Mouse (Mus musculus) kidney, postnatal 0 days (tissue): ENCODE measurements around the gene Klrc1. TPM values are rescaled to one million over a fixed set of nuclear protein-coding genes. Genes with fewer than 3 reads are reported as not detected.
"Not testable (repeated sequence)": the region's sequence is repeated elsewhere in the genome, so short reads cannot be mapped to it uniquely, and the experiment has no call there.

ENCODE experiments used
- ATAC-seq: fragments of 200-750 bp; cut with Nextera tagmentation; replicated peaks from 2 replicates; pipeline ENCODE4 v1.8.0; 2017; ENCODE audit warnings: low read depth, moderate number of reproducible peaks, moderate TSS enrichment, moderate library complexity; ENCODE audit not compliant: low FRiP score
- DNase-seq: peaks from one replicate; pipeline ENCODE4 v3.0.0-alpha.2; 2016; ENCODE audit warnings: low spot score
- H3K27ac ChIP-seq: fragments of 300-500 bp; sonication (generic); 2 replicates; pipeline ENCODE4 v1.5.1; 2014; ENCODE audit warnings: mild to moderate bottlenecking
- H3K27me3 ChIP-seq: fragments of 300-500 bp; sonication (generic); 2 replicates; pipeline ENCODE4 v1.6.1; 2014; ENCODE audit warnings: low read length, mixed read lengths; ENCODE audit not compliant: insufficient read depth
- H3K36me3 ChIP-seq: fragments of 300-500 bp; sonication (generic); 2 replicates; pipeline ENCODE4 v1.6.1; 2014; ENCODE audit warnings: low read length, mixed read lengths; ENCODE audit not compliant: insufficient read depth
- H3K4me1 ChIP-seq: fragments of 300-500 bp; sonication (generic); replicated peaks from 2 replicates; pipeline ENCODE4 v1.6.1; 2014; ENCODE audit warnings: antibody characterized with exemption, low read length, mixed read lengths; ENCODE audit not compliant: insufficient read depth
- H3K4me2 ChIP-seq: fragments of 300-500 bp; sonication (generic); 2 replicates; pipeline ENCODE4 v1.6.1; 2014; ENCODE audit warnings: mild to moderate bottlenecking, low read length, moderate library complexity, mixed read lengths
- H3K4me3 ChIP-seq: fragments of 300-500 bp; sonication (generic); replicated peaks from 2 replicates; pipeline ENCODE4 v1.5.1; 2014; ENCODE audit warnings: low read depth, low read length
- H3K9ac ChIP-seq: fragments of 300-500 bp; sonication (generic); 2 replicates; pipeline ENCODE4 v1.6.1; 2014; ENCODE audit warnings: low read depth, low read length
- H3K9me3 ChIP-seq: fragments of 300-500 bp; sonication (generic); replicated peaks from 2 replicates; pipeline ENCODE4 v1.6.1; 2016; ENCODE audit warnings: low read length, inconsistent platforms, mixed read lengths
- CTCF ChIP-seq: IDR thresholded peaks from 2 replicates; pipeline ENCODE4 v1.5.1; 2016; ENCODE audit warnings: antibody characterized with exemption, low read depth, mild to moderate bottlenecking, moderate library complexity
- WGBS: fragments of 180-500 bp; shearing (Covaris S2); extraction: QIAGEN DNeasy Blood & Tissue Kit; methylation state at CpG from one replicate; pipeline ENCODE4 v1.1.7; 2014; 5-methylcytosine and 5-hydroxymethylcytosine counted together
- microRNA-seq: library from miRNA; unstranded; fragments of <30 nt; microRNA quantifications from one replicate; pipeline ENCODE4, GENCODE M21; 2016
- polyA plus RNA-seq: library from polyadenylated mRNA; unstranded; fragments of >200 nt; fragmentation: Nextera tagmentation; extraction: Ambion mirVana; gene quantifications from 2 replicates; pipeline ENCODE4 v1.2.1, GENCODE M21; 2015

Klrc1 gene
- polyA plus RNA-seq, 1 experiment from 2014 or later = not detected

DNA sequence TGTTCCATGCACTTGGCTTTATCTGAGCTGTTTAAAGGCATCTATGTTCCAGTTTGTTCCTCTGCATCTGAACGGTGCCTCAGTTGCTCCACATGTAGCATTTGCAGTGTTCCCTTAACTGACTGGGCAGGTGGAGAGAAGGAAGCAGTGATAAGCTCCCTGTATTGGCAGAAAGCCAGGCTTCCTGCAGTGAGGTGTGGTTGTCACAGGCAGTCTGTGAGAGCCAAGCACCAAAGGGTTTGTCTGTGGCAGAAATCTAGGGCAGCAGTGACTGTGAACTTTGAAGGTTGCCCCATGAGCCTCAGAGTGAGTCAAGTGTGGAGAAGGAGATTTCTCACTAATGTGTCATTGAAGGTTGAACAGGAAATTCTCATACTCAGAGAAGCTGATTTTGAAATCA is 1.6 kb upstream of the Klrc1 start:
- Histone ChIP-seq H3K27me3 (no peaks in the 10 kb centered on the region), H3K36me3 (no peaks in the 10 kb centered on the region), H3K4me1 (no peaks in the 10 kb centered on the region), H3K9ac (no peak overlapping the region), H3K27ac (no peak overlapping the region), H3K4me2 (no peak overlapping the region), H3K4me3 (no peak overlapping the region), H3K9me3 (no peaks in the 10 kb centered on the region)
- ATAC-seq (no peak; the same call in 1 of the 2 replicates), DNase-seq (no peak)
- 77% methylated on average over 1 of the region's 1 CpGs for whole genome bisulfite sequencing
- no peak for TF ChIP-seq CTCF

GRCm38 (mm10) chr6:129661301-129661700 is 17.5 kb downstream of the Klrc1 start:
- not testable (repeated sequence) for H3K4me1 ChIP-seq, H3K4me2 ChIP-seq, H3K9me3 ChIP-seq, H3K36me3 ChIP-seq, ATAC-seq, H3K9ac ChIP-seq, DNase-seq, H3K4me3 ChIP-seq, H3K27me3 ChIP-seq, H3K27ac ChIP-seq
- 86% methylated on average over 1 of the region's 3 CpGs for WGBS

DNA sequence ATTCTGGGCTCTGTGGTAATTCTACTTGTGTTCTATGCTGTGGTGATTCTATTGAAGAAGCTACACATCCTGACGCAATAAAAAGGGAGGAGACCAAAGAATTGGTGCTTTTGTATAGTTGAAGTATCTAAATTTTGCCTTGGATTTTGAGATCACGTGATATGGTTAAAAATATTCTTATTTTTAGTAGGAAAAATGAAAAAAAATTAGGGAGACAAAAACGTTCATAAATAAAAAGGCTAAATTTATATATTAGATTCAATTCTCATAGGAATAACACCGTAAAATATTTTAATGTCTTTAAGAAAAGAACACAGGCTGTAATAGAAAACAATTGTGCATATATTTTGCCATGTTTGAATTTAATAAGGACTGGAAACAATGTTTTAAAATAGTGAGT is 18.2 kb downstream of the Klrc1 start, which contains the start of gene Klrc2:
Gene Klrc2, minus strand, starts transcription at position 101 of the 400 bp plus-strand sequence.
- H3K4me1 ChIP-seq, H3K9ac ChIP-seq, H3K27me3 ChIP-seq, ATAC-seq, H3K9me3 ChIP-seq, H3K4me3 ChIP-seq, H3K36me3 ChIP-seq, H3K4me2 ChIP-seq, H3K27ac ChIP-seq, DNase-seq: not testable (repeated sequence)
- WGBS = 80% methylated on average over 4 of the region's 4 CpGs

DNA sequence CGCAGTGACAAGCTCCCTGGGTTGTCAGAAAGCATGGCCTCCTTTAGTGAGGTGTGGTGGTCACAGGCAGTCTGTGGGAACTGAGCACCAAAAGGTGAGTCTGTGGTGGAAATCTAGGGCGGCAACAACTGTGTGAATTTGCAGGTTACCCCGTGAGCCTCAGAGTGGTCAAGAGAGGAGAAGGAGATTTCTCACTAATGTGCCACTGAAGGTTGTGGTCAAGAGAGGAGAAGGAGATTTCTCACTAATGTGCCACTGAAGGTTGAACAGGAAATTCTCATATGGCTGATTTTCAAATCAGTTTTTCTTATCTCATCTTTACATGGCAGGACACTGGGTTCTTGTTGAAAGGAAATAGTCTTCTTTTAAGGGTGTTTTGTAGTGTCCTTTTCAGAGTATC is 34.7 kb downstream of the Klrc1 start:
- DNase-seq, ATAC-seq, H3K36me3 ChIP-seq, H3K4me1 ChIP-seq, H3K9ac ChIP-seq, H3K9me3 ChIP-seq, H3K4me3 ChIP-seq, H3K27me3 ChIP-seq, H3K27ac ChIP-seq, H3K4me2 ChIP-seq: not testable (repeated sequence)
- WGBS = no CpG with 5 or more reads among the region's 3 CpGs

DNA sequence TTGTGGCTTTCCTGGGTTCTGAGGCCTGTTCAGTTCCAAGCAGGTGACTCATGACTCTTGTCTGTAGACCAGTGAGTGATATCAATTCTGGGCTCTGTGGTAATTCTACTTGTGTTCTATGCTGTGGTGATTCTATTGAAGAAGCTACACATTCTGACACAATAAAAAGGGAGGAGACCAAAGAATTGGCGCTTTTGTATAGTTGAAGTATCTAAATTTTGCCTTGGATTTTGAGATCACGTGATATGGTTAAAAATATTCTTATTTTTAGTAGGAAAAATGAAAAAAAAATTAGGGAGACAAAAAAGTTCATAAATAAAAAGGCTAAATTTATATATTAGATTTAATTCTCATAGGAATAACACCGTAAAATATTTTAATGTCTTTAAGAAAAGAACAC is 35.5 kb downstream of the Klrc1 start, which contains the start of gene Klrc3:
Gene Klrc3, minus strand, starts transcription at position 101 of the 400 bp plus-strand sequence.
- H3K9me3 ChIP-seq, H3K27ac ChIP-seq, H3K36me3 ChIP-seq, H3K4me3 ChIP-seq, ATAC-seq, DNase-seq, H3K4me2 ChIP-seq, H3K9ac ChIP-seq, H3K27me3 ChIP-seq, H3K4me1 ChIP-seq: not testable (repeated sequence)
- 83% methylated on average over 3 of the region's 3 CpGs for WGBS

GRCm38 (mm10) chr6:129631046-129631445 is 47.7 kb downstream of the Klrc1 start:
- H3K9me3 ChIP-seq, H3K27ac ChIP-seq, H3K4me2 ChIP-seq, H3K36me3 ChIP-seq, DNase-seq, ATAC-seq, H3K4me3 ChIP-seq, H3K27me3 ChIP-seq, H3K9ac ChIP-seq, H3K4me1 ChIP-seq: not testable (repeated sequence)
- 94% methylated on average over 2 of the region's 2 CpGs for WGBS

DNA sequence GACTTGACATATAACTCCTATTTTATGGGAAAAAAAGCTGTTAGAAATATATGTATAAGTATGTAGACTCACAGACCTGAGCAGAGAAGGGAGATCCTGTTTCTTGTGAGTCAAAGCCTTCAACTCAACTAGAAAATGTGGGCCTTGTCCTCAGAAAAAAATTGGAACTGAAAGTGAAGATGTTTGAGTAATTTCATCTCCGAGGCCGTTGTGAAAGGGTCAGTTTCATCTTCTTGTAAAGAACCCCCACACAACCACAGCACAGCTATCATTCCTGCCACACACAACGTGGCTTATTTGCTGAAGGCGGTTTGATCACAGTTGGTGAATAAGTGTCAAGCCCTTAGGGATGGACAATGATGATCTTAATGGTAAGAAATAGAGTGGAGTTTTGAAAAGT is 55.0 kb downstream of the Klrc1 start, which contains the start of gene Klrk1:
Gene Klrk1, minus strand, starts transcription at position 130 of the 400 bp plus-strand sequence.
- Histone ChIP-seq H3K27me3 (no peaks in the 10 kb centered on the region), H3K36me3 (no peaks in the 10 kb centered on the region), H3K4me3 (no peak within 1 kb of the TSS), H3K9ac (no peak within 1 kb of the TSS), H3K4me1 (no peaks in the 10 kb centered on the region), H3K4me2 (no peak within 1 kb of the TSS), H3K9me3 (no peaks in the 10 kb centered on the region), H3K27ac (no peak within 1 kb of the TSS)
- 75% methylated on average over 4 of the region's 4 CpGs for WGBS
- DNase-seq (no peak), ATAC-seq (no peak)
- TF ChIP-seq CTCF = no peak

Small RNA genes within 50 kb of the gene (microRNA-seq; reads per million reads assigned to microRNA genes)
- not detected for gene Mir680-1

Other genes starting within 250 kb of the Klrc1 start
- gene Clec1a, start 227.0 kb downstream of the Klrc1 start, polyA plus RNA-seq = 10.3 and 10.6 TPM in 2 replicates
- gene Olr1, start 171.8 kb downstream of the Klrc1 start, polyA plus RNA-seq = not detected in 2 replicates
- gene Tmem52b, start 166.4 kb downstream of the Klrc1 start, polyA plus RNA-seq = 96.6 and 98.5 TPM in 2 replicates
- gene Gabarapl1, start 145.8 kb downstream of the Klrc1 start, polyA plus RNA-seq = 126 and 139 TPM in 2 replicates
- gene Klre1, start 101.1 kb downstream of the Klrc1 start, polyA plus RNA-seq = not detected in 2 replicates
- 0.32 and 0.45 TPM in 2 replicates for gene Klrd1, start 87.2 kb downstream of the Klrc1 start, polyA plus RNA-seq
- 0.14 and 0.18 TPM in 2 replicates for gene Klrk1, start 55.1 kb downstream of the Klrc1 start, polyA plus RNA-seq
- gene Klrc3, start 35.6 kb downstream of the Klrc1 start, polyA plus RNA-seq = not detected in 2 replicates
- gene Klrc2, start 18.3 kb downstream of the Klrc1 start, polyA plus RNA-seq = not detected in 2 replicates
- not detected in 2 replicates for gene Klri1, start 38.2 kb upstream of the Klrc1 start, polyA plus RNA-seq
- gene Klri2, start 61.5 kb upstream of the Klrc1 start, polyA plus RNA-seq = 0.05 TPM in 1 of 2 replicates, not detected in the other
- gene Gm156, start 105.3 kb upstream of the Klrc1 start, polyA plus RNA-seq = not detected in 2 replicates
- not detected in 2 replicates for gene Gm17631, start 183.7 kb upstream of the Klrc1 start, polyA plus RNA-seq
- 0.09 TPM in 1 of 2 replicates, not detected in the other for gene Klra17, start 197.7 kb upstream of the Klrc1 start, polyA plus RNA-seq
- gene Klra5, start 238.7 kb upstream of the Klrc1 start, polyA plus RNA-seq = not detected in 2 replicates